Mouse (Mus musculus): ENCODE data around the gene Tedc2. TPM values are rescaled to one million over a fixed set of nuclear protein-coding genes. Genes with fewer than 3 reads are reported as not detected.

The Tedc2 gene
- total and polyA plus RNA-seq, 3 experiments: 22.6 to 24.6 TPM; not detected in 1

- peak; percentile 78 for TF ChIP-seq MAZ (IDR thresholded peaks at IDR 0.05; ENCODE audit: low read depth, low read length)
- TF ChIP-seq UBTF (IDR thresholded peaks at IDR 0.05; ENCODE audit: borderline replicate concordance, insufficient read depth, low read depth, low read length): 0 out of 2 replicates have a peak, but pooled peaks have one; percentile 45
- no peak for TF ChIP-seq ZMIZ1 (IDR thresholded peaks at IDR 0.05; ENCODE audit: low read depth, low read length)
- TF ChIP-seq MAFK (IDR thresholded peaks at IDR 0.05; ENCODE audit: borderline replicate concordance, low read depth, low read length): no peak
- TF ChIP-seq MYC (IDR thresholded peaks at IDR 0.05; ENCODE audit: low read depth, low read length): 0 out of 2 replicates have a peak, but pooled peaks have one; percentile 18
- TF ChIP-seq SMC3 (IDR thresholded peaks at IDR 0.05; ENCODE audit: low read depth, low read length): 0 out of 2 replicates have a peak, but pooled peaks have one; percentile 4
- TF ChIP-seq MYB (IDR thresholded peaks at IDR 0.05; ENCODE audit: low read depth, low read length): no peak
- TF ChIP-seq GATA1 (IDR thresholded peaks at IDR 0.05; ENCODE audit: low read depth, low read length): peak; percentile 77
- TF ChIP-seq TAL1 (IDR thresholded peaks at IDR 0.05; ENCODE audit: low read length): peak; percentile 82
- no peak for TF ChIP-seq USF2 (IDR thresholded peaks at IDR 0.05; ENCODE audit: borderline replicate concordance in 1 of 2, insufficient read depth in 1 of 2, low read depth in 1 of 2, low read length in 2 of 2)
- TF ChIP-seq TCF12 (IDR thresholded peaks at IDR 0.05; ENCODE audit: low read depth, low read length): peak; percentile 67; the same call in 1 of the 2 replicates
- no peak; a peak in 2 of 4 replicates for TF ChIP-seq POLR2A (IDR thresholded peaks at IDR 0.05; ENCODE audit: control insufficient read depth in 1 of 2, insufficient read depth in 1 of 2, low read depth in 1 of 2, low read length in 2 of 2, poor library complexity in 1 of 2)
- peak; percentile 73; the same call in 1 of the 2 replicates for TF ChIP-seq SIN3A (IDR thresholded peaks at IDR 0.05; ENCODE audit: low read length)
- peak; percentile 62 to 68 for TF ChIP-seq EP300 (IDR thresholded peaks at IDR 0.05; ENCODE audit: low read depth in 1 of 2, low read length in 2 of 2)
- no peak for TF ChIP-seq GABPA (IDR thresholded peaks at IDR 0.05; ENCODE audit: low read depth, low read length)
- TF ChIP-seq USF1 (IDR thresholded peaks at IDR 0.05; ENCODE audit: low read depth, low read length): 0 out of 2 replicates have a peak, but pooled peaks have one; percentile 10
- peak; percentile 27; the same call in 1 of the 2 replicates for TF ChIP-seq HCFC1 (IDR thresholded peaks at IDR 0.05; ENCODE audit: low read depth, low read length)
- peak; percentile 73 for TF ChIP-seq ETS1 (IDR thresholded peaks at IDR 0.05; ENCODE audit: low read depth, low read length)
- peak; percentile 74 for TF ChIP-seq TBP (IDR thresholded peaks at IDR 0.05; ENCODE audit: low read depth, low read length)
- Histone ChIP-seq H3K27me3 (ENCODE audit: control insufficient read depth in 1 of 2, insufficient read depth in 2 of 2, low read length in 2 of 2) (no peaks in the 10 kb centered on the region), H3K36me3 (ENCODE audit: control insufficient read depth in 1 of 2, insufficient read depth in 2 of 2, low read length in 2 of 2) (peaks cover 0 to 41% of the 10 kb centered on the region in 2 experiments; a peak in 3 of 4 replicates), H3K9ac (ENCODE audit: control insufficient read depth, low read depth, low read length, poor library complexity, severe bottlenecking) (peak overlapping the region; percentile 53), H3K4me3 (ENCODE audit: control insufficient read depth in 1 of 2, insufficient read depth in 1 of 2, low read depth in 2 of 2, low read length in 2 of 2) (no peak overlapping the region; a peak in 1 of 4 replicates), H3K79me2 (ENCODE audit: control insufficient read depth, insufficient read depth, low read length, poor library complexity) (peaks cover 46% of the 10 kb centered on the region), H3K4me1 (ENCODE audit: control insufficient read depth in 1 of 2, insufficient read depth in 2 of 2, low read length in 2 of 2) (peaks cover 11 to 64% of the 10 kb centered on the region in 2 experiments), H3K9me3 (replicated peaks; ENCODE audit: insufficient read depth, low read length) (no peaks in the 10 kb centered on the region), H3K27ac (ENCODE audit: control insufficient read depth, low read depth, low read length) (peak overlapping the region; percentile 83)
- DNase-seq (ENCODE audit: low read depth, low spot score): peak; percentile 93
Observed at GRCm38 (mm10) chr17:24203068-24203467, 17.6 kb downstream of the Tedc2 start.

GRCm38 (mm10) chr17:24201092-24201491 lies 19.6 kb downstream of the Tedc2 start:
- Histone ChIP-seq H3K4me1 (ENCODE audit: control insufficient read depth in 1 of 2, insufficient read depth in 2 of 2, low read length in 2 of 2) (peaks cover 11 to 60% of the 10 kb centered on the region in 2 experiments), H3K36me3 (ENCODE audit: control insufficient read depth in 1 of 2, insufficient read depth in 2 of 2, low read length in 2 of 2) (peaks cover 2 to 39% of the 10 kb centered on the region in 2 experiments; a peak in 3 of 4 replicates), H3K9me3 (replicated peaks; ENCODE audit: insufficient read depth, low read length) (no peaks in the 10 kb centered on the region), H3K9ac (ENCODE audit: control insufficient read depth, low read depth, low read length, poor library complexity, severe bottlenecking) (no peak overlapping the region), H3K27me3 (ENCODE audit: control insufficient read depth in 1 of 2, insufficient read depth in 2 of 2, low read length in 2 of 2) (no peaks in the 10 kb centered on the region), H3K4me3 (ENCODE audit: control insufficient read depth in 1 of 2, insufficient read depth in 1 of 2, low read depth in 2 of 2, low read length in 2 of 2) (no peak overlapping the region), H3K27ac (ENCODE audit: control insufficient read depth, low read depth, low read length) (no peak overlapping the region), H3K79me2 (ENCODE audit: control insufficient read depth, insufficient read depth, low read length, poor library complexity) (peaks cover 44% of the 10 kb centered on the region)
- no peak for DNase-seq (ENCODE audit: low read depth, low spot score)
- TF ChIP-seq GABPA (IDR thresholded peaks at IDR 0.05; ENCODE audit: low read depth, low read length) (no peak), RAD21 (IDR thresholded peaks at IDR 0.05; ENCODE audit: low read depth, low read length) (no peak), MAFK (IDR thresholded peaks at IDR 0.05; ENCODE audit: borderline replicate concordance, low read depth, low read length) (no peak), E2F4 (IDR thresholded peaks at IDR 0.05; ENCODE audit: borderline replicate concordance, low read depth, low read length) (no peak), CTCF (IDR thresholded peaks at IDR 0.05 in 2 of 3, conservative IDR thresholded peaks at IDR 0.05 in 1 of 3; ENCODE audit: control insufficient read depth in 1 of 3, insufficient read depth in 1 of 3, low read depth in 2 of 3, low read length in 3 of 3, poor library complexity in 1 of 3, severe bottlenecking in 1 of 3) (no peak), TCF12 (IDR thresholded peaks at IDR 0.05; ENCODE audit: low read depth, low read length) (no peak), POLR2A (IDR thresholded peaks at IDR 0.05; ENCODE audit: control insufficient read depth in 1 of 2, insufficient read depth in 1 of 2, low read depth in 1 of 2, low read length in 2 of 2, poor library complexity in 1 of 2) (no peak), POLR2AphosphoS2 (IDR thresholded peaks at IDR 0.05; ENCODE audit: low read length) (no peak), TBP (IDR thresholded peaks at IDR 0.05; ENCODE audit: low read depth, low read length) (no peak), ZMIZ1 (IDR thresholded peaks at IDR 0.05; ENCODE audit: low read depth, low read length) (no peak), USF1 (IDR thresholded peaks at IDR 0.05; ENCODE audit: low read depth, low read length) (no peak), HCFC1 (IDR thresholded peaks at IDR 0.05; ENCODE audit: low read depth, low read length) (no peak), NELFE (IDR thresholded peaks at IDR 0.05; ENCODE audit: low read depth, low read length) (no peak), NRF1 (IDR thresholded peaks at IDR 0.05; ENCODE audit: insufficient read depth, low read depth, low read length, poor library complexity, severe bottlenecking) (no peak), CHD1 (IDR thresholded peaks at IDR 0.05; ENCODE audit: low read depth, low read length) (no peak), SIN3A (IDR thresholded peaks at IDR 0.05; ENCODE audit: low read length) (no peak)

Measured in MEL (cell line).